Mouse (Mus musculus): ENCODE data around the gene 1700029I15Rik. TPM values are rescaled to one million over a fixed set of nuclear protein-coding genes. Genes with fewer than 3 reads are reported as not detected.

Gene 1700029I15Rik
- 2.5 and 4.9 TPM in 2 replicates for polyA plus RNA-seq (2015; fragmentation: Nextera tagmentation; extraction: Ambion mirVana)

GRCm38 (mm10) chr2:92381901-92382588, at the start of gene 1700029I15Rik:
TSS of gene 1700029I15Rik (plus strand) at chr2:92382538.
- WGBS: 87% methylated on average over 5 of the region's 5 CpGs
- Histone ChIP-seq H3K4me1 (replicated peaks; ENCODE audit: control insufficient read depth, insufficient read depth, low read length) (no peaks in the 10 kb centered on the region), H3K9me3 (ENCODE audit: control insufficient read depth, low read length) (no peaks in the 10 kb centered on the region), H3K4me2 (ENCODE audit: low read depth, low read length) (no peak within 1 kb of the TSS), H3K9ac (ENCODE audit: low read length) (no peak within 1 kb of the TSS), H3K36me3 (ENCODE audit: control insufficient read depth, insufficient read depth, low read length) (peaks cover 27% of the 10 kb centered on the region), H3K27me3 (ENCODE audit: control insufficient read depth, insufficient read depth, low read depth, low read length) (no peaks in the 10 kb centered on the region), H3K4me3 (ENCODE audit: low read length) (no peak within 1 kb of the TSS), H3K27ac (ENCODE audit: low read length) (no peak within 1 kb of the TSS)
- no peak for ATAC-seq (ENCODE audit: low read depth)

GRCm38 (mm10) chr2:92342418-92342817, 39.9 kb upstream of the 1700029I15Rik start:
- ATAC-seq (ENCODE audit: low read depth): no peak
- H3K4me3 ChIP-seq (ENCODE audit: low read length): no peak overlapping the region
- no peak overlapping the region for H3K4me2 ChIP-seq (ENCODE audit: low read depth, low read length)
- H3K27ac ChIP-seq (ENCODE audit: low read length): no peak overlapping the region
- no peaks in the 10 kb centered on the region for H3K9me3 ChIP-seq (ENCODE audit: control insufficient read depth, low read length)
- H3K4me1 ChIP-seq (replicated peaks; ENCODE audit: control insufficient read depth, insufficient read depth, low read length): no peaks in the 10 kb centered on the region
- no peak overlapping the region for H3K9ac ChIP-seq (ENCODE audit: low read length)
- H3K36me3 ChIP-seq (ENCODE audit: control insufficient read depth, insufficient read depth, low read length): peaks cover 12% of the 10 kb centered on the region; the same call in 1 of the 2 replicates
- no peaks in the 10 kb centered on the region for H3K27me3 ChIP-seq (ENCODE audit: control insufficient read depth, insufficient read depth, low read depth, low read length)

- no peak overlapping the region for H3K27ac ChIP-seq (ENCODE audit: low read length)
- no peaks in the 10 kb centered on the region for H3K9me3 ChIP-seq (ENCODE audit: control insufficient read depth, low read length)
- H3K9ac ChIP-seq (ENCODE audit: low read length): no peak overlapping the region
- peaks cover 16% of the 10 kb centered on the region for H3K36me3 ChIP-seq (ENCODE audit: control insufficient read depth, insufficient read depth, low read length)
- no peaks in the 10 kb centered on the region for H3K4me1 ChIP-seq (replicated peaks; ENCODE audit: control insufficient read depth, insufficient read depth, low read length)
- no peak for ATAC-seq (ENCODE audit: low read depth)
- H3K27me3 ChIP-seq (ENCODE audit: control insufficient read depth, insufficient read depth, low read depth, low read length): no peaks in the 10 kb centered on the region
- no peak overlapping the region for H3K4me3 ChIP-seq (ENCODE audit: low read length)
- no peak overlapping the region for H3K4me2 ChIP-seq (ENCODE audit: low read depth, low read length)
- 87% methylated on average over 2 of the region's 2 CpGs for WGBS
Measured at GRCm38 (mm10) chr2:92347191-92347590, 35.1 kb upstream of the 1700029I15Rik start.

GRCm38 (mm10) chr2:92349589-92350425, 32.5 kb upstream of the 1700029I15Rik start:
- ATAC-seq (ENCODE audit: low read depth): no peak
- Histone ChIP-seq H3K9ac (ENCODE audit: low read length) (no peak overlapping the region), H3K4me3 (ENCODE audit: low read length) (no peak overlapping the region), H3K4me1 (replicated peaks; ENCODE audit: control insufficient read depth, insufficient read depth, low read length) (no peaks in the 10 kb centered on the region), H3K9me3 (ENCODE audit: control insufficient read depth, low read length) (no peaks in the 10 kb centered on the region), H3K36me3 (ENCODE audit: control insufficient read depth, insufficient read depth, low read length) (peaks cover 15% of the 10 kb centered on the region), H3K27ac (ENCODE audit: low read length) (no peak overlapping the region), H3K27me3 (ENCODE audit: control insufficient read depth, insufficient read depth, low read depth, low read length) (no peaks in the 10 kb centered on the region), H3K4me2 (ENCODE audit: low read depth, low read length) (no peak overlapping the region)
- 52% methylated on average over 6 of the region's 6 CpGs for WGBS

GRCm38 (mm10) chr2:92350686-92351085, 31.7 kb upstream of the 1700029I15Rik start:
- ATAC-seq (ENCODE audit: low read depth): no peak
- H3K9ac ChIP-seq (ENCODE audit: low read length): no peak overlapping the region
- H3K4me1 ChIP-seq (replicated peaks; ENCODE audit: control insufficient read depth, insufficient read depth, low read length): no peaks in the 10 kb centered on the region
- no peak overlapping the region for H3K4me2 ChIP-seq (ENCODE audit: low read depth, low read length)
- H3K9me3 ChIP-seq (ENCODE audit: control insufficient read depth, low read length): no peaks in the 10 kb centered on the region
- peaks cover 16% of the 10 kb centered on the region for H3K36me3 ChIP-seq (ENCODE audit: control insufficient read depth, insufficient read depth, low read length)
- H3K27me3 ChIP-seq (ENCODE audit: control insufficient read depth, insufficient read depth, low read depth, low read length): no peaks in the 10 kb centered on the region
- no peak overlapping the region for H3K4me3 ChIP-seq (ENCODE audit: low read length)
- H3K27ac ChIP-seq (ENCODE audit: low read length): no peak overlapping the region
- WGBS: 56% methylated on average over 5 of the region's 5 CpGs

GRCm38 (mm10) chr2:92353402-92353801, 28.9 kb upstream of the 1700029I15Rik start:
- H3K27ac ChIP-seq (ENCODE audit: low read length): no peak overlapping the region
- WGBS: 67% methylated on average over 5 of the region's 5 CpGs
- no peak for ATAC-seq (ENCODE audit: low read depth)
- no peaks in the 10 kb centered on the region for H3K4me1 ChIP-seq (replicated peaks; ENCODE audit: control insufficient read depth, insufficient read depth, low read length)
- H3K4me2 ChIP-seq (ENCODE audit: low read depth, low read length): no peak overlapping the region
- H3K36me3 ChIP-seq (ENCODE audit: control insufficient read depth, insufficient read depth, low read length): peaks cover 25% of the 10 kb centered on the region
- H3K9me3 ChIP-seq (ENCODE audit: control insufficient read depth, low read length): no peaks in the 10 kb centered on the region
- H3K4me3 ChIP-seq (ENCODE audit: low read length): no peak overlapping the region
- H3K9ac ChIP-seq (ENCODE audit: low read length): no peak overlapping the region
- no peaks in the 10 kb centered on the region for H3K27me3 ChIP-seq (ENCODE audit: control insufficient read depth, insufficient read depth, low read depth, low read length)

GRCm38 (mm10) chr2:92354224-92354623, 28.1 kb upstream of the 1700029I15Rik start:
- no peak for ATAC-seq (ENCODE audit: low read depth)

GRCm38 (mm10) chr2:92359301-92359700, 23.0 kb upstream of the 1700029I15Rik start:
- H3K4me1 ChIP-seq (replicated peaks; ENCODE audit: control insufficient read depth, insufficient read depth, low read length): no peaks in the 10 kb centered on the region
- 62% methylated on average over 2 of the region's 2 CpGs for WGBS
- no peaks in the 10 kb centered on the region for H3K9me3 ChIP-seq (ENCODE audit: control insufficient read depth, low read length)
- H3K36me3 ChIP-seq (ENCODE audit: control insufficient read depth, insufficient read depth, low read length): peaks cover 34% of the 10 kb centered on the region
- no peak overlapping the region for H3K4me3 ChIP-seq (ENCODE audit: low read length)
- no peaks in the 10 kb centered on the region for H3K27me3 ChIP-seq (ENCODE audit: control insufficient read depth, insufficient read depth, low read depth, low read length)
- H3K9ac ChIP-seq (ENCODE audit: low read length): no peak overlapping the region
- no peak overlapping the region for H3K4me2 ChIP-seq (ENCODE audit: low read depth, low read length)
- H3K27ac ChIP-seq (ENCODE audit: low read length): no peak overlapping the region
- 0 out of 2 replicates have a peak, but pooled peaks have one; percentile 36 for ATAC-seq (ENCODE audit: low read depth)

More at GRCm38 (mm10) chr2:92354224-92354623, 28.1 kb upstream of the 1700029I15Rik start:
- Histone ChIP-seq H3K4me1 (replicated peaks; ENCODE audit: control insufficient read depth, insufficient read depth, low read length) (no peaks in the 10 kb centered on the region), H3K27ac (ENCODE audit: low read length) (no peak overlapping the region), H3K4me2 (ENCODE audit: low read depth, low read length) (no peak overlapping the region), H3K36me3 (ENCODE audit: control insufficient read depth, insufficient read depth, low read length) (peaks cover 32% of the 10 kb centered on the region), H3K9ac (ENCODE audit: low read length) (no peak overlapping the region), H3K4me3 (ENCODE audit: low read length) (no peak overlapping the region), H3K9me3 (ENCODE audit: control insufficient read depth, low read length) (no peaks in the 10 kb centered on the region), H3K27me3 (ENCODE audit: control insufficient read depth, insufficient read depth, low read depth, low read length) (no peaks in the 10 kb centered on the region)
- 44% methylated on average over 6 of the region's 6 CpGs for WGBS

GRCm38 (mm10) chr2:92360186-92360823, 22.0 kb upstream of the 1700029I15Rik start:
- Histone ChIP-seq H3K36me3 (ENCODE audit: control insufficient read depth, insufficient read depth, low read length) (peaks cover 33% of the 10 kb centered on the region), H3K27ac (ENCODE audit: low read length) (no peak overlapping the region), H3K27me3 (ENCODE audit: control insufficient read depth, insufficient read depth, low read depth, low read length) (no peaks in the 10 kb centered on the region), H3K9me3 (ENCODE audit: control insufficient read depth, low read length) (no peaks in the 10 kb centered on the region), H3K9ac (ENCODE audit: low read length) (no peak overlapping the region), H3K4me3 (ENCODE audit: low read length) (no peak overlapping the region), H3K4me2 (ENCODE audit: low read depth, low read length) (no peak overlapping the region), H3K4me1 (replicated peaks; ENCODE audit: control insufficient read depth, insufficient read depth, low read length) (no peaks in the 10 kb centered on the region)
- no peak for ATAC-seq (ENCODE audit: low read depth)
- WGBS: 73% methylated on average over 25 of the region's 25 CpGs
